Mouse (Mus musculus): ENCODE measurements around the gene Gtpbp3.
A peak's percentile ranks its signal among the peaks of the same experiment; 100 is the strongest.
"Not testable (repeated sequence)": the region's sequence is repeated elsewhere in the genome, so short reads cannot be mapped to it uniquely, and the experiment has no call there.

The Gtpbp3 gene

DNA sequence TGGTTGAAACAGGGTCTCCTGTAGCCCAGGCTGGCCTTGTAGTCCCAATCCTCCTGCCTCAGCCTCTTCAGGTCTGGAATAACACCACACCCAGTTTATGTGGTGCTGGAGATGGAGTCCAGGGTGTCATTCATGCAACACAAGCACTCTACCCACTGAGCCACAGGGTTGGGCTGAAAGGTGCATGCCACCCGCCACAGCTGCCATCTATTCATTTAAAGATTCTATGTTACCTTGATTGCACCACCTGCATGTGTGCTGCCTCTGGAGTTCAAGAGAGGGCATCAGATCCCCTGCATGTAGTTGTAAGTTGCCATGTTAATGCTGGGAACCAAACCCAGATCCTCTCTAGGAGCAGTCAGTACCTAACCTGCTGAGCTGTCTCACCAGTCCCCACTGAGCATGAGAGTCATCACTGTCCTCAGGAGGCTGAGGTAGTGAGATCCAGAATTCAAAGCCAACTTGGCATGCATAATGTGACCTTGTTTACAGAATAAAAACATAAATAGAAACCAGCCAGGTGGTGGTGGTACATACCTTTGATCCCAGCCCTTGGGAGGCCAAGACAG is 9.3 kb downstream of the Gtpbp3 start:
- DNase-seq (ENCODE audit: low read depth, low spot score) = no peak

DNA sequence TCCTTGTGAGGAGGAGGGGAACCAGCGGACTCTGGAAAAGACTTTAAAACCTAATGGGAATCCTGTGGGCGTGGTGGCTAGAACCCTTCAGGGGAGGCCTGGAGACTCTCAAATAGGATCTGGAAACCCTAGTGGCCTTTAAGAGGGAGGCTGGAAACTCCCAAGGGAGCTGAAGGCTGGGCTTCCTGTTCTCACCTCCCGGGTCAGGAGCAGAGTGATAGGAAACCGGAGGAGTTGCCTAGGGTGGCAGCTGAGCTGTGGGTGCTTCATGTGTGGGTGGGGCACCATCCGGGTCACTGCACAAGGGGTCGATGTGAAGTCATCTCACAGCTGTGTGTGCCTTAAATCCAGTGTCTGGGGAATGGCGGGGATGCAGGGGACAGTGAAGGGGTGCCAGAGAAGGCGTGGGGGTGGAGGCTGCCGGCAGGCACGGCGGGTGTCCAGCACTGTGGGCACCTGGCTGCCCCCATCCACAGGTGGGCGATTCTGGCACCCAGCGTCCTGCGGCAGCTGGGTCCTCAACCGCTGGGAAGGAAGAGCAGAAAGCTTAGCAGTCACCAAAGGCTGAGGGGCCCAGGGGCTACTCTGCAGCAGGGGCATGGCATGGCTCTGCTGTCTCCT is 10.1 kb downstream of the Gtpbp3 start:
- DNase-seq (ENCODE audit: low read depth, low spot score) = no peak

DNA sequence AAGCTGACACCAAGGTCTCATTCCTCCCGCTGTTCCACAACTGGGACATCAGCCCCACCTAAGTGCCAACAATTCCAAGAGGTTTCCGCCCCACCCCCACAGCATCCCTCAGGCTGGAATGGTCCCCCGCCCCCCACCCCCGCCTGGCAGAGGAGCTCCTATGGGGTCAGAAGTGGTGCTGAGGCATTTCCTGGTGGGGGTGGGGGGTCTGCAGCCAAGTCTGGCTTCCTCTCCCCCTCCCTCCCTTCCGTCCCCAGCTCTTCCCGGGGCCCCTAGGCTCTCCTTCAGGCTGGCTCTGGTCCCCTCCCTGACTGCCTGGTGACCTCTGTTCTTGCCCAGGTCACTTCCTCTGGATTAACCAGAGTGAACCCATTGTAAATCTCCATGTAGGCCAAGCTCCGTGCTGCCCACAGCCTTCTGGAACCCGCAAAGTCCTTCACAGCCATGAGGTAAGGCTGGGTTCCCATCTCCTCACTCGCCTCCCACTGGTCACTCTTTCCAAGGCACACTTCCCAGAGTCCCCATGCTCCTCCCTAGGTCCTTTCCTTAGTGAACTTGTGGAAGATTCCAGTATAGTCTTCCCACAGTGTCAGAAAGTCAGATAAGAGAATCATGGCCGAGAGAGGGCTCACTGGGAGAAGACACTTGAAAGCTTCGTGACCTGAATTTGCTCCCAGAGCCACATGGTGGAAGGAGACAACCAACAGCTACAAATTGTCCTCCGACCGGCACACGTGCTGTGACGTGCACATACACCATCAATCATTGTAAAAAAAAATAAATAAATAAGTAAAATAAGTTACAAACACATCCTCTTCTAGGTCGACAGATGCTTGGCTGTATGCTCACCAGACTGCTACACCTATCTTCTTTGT is 11.2 kb downstream of the Gtpbp3 start:
- no peak for DNase-seq (ENCODE audit: low read depth, low spot score)

DNA sequence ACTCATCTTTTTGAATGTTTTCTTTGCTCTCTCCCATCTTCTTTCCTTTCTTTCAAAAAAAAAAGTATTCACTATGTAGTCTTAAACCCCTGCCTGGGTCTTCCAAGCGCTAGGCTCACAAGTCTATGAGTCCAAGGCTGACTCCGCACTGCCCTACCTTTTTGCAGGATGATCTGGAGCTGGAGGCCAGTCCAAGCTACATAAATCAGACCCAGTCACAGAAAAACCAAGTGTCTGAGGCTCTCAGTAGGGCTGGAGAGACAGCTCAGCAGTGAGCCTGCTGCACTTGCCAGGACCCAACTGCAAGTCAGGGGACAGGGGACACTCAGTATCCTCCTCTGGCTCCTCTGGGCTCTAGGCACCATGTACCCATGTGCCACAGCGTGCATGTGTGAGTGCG is 16.4 kb downstream of the Gtpbp3 start:
- no peak for DNase-seq (ENCODE audit: low read depth, low spot score)

DNA sequence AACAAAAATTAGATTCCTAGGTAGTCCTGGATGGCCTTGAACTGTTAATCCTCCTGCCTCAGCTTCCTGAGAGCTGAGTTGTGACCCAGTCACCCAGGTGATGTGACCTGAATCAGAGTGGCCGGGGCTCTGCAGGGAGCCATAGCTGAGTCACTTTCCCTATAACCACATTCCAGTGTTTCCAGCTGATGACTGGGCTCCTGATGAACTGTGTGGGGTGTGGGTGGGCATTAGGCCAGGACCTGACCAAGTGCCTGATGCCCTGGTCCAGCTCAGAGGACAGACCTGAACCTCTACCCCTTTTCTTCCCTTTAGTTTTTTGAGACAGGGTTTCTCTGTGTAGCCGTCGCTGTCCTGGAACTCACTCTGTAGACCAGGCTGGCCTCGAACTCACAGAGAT is 17.4 kb downstream of the Gtpbp3 start:
- DNase-seq (ENCODE audit: low read depth, low spot score) = no peak

DNA sequence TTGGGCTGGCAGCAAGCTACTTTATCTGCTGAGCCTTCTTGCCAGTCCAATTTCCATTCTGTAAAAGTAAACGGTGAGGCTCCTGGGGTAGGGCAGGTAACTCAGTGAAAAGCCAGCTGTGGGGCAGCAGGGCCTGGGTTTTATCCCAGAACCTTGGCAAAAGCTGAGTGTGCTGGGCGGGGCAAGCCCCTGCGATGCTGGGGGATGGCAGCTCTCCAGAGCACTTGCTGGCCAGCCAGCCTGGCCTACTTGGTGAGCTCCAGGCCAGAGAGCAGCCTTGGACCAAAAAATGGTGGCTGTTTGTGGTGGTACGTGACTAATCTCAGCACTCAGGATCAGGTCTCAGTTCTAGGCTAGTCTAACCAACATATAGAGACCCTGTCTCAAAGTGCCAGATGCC is 18.1 kb downstream of the Gtpbp3 start:
- no peak for DNase-seq (ENCODE audit: low read depth, low spot score)

DNA sequence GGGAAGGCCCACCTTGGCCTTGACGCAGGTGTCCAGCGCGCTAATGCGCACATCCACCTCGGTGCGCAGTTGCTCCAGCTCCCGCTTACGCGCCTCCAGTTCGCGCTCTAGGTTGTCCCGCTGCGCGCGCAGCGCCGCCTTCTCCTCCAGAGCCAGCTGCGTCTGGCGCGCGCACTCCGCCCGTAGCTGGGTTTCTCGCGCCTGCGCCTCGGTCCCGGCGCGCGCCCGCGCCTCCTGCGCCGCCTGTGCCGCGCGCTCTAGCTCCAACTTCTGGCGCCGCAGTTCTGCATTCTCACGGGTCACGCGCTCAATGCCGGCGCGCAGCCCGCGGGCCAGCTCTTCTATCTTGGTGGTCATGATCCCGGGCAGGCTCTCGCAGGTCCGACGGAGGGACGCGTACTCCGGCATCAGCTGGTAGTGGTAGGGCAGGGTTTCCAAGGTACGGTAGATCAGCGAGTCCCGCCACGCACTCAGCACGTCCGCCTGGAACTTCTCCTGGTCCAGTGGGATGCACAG is 19.7 kb downstream of the Gtpbp3 start:
- peak; percentile 80 for DNase-seq (ENCODE audit: low read depth, low spot score)

DNA sequence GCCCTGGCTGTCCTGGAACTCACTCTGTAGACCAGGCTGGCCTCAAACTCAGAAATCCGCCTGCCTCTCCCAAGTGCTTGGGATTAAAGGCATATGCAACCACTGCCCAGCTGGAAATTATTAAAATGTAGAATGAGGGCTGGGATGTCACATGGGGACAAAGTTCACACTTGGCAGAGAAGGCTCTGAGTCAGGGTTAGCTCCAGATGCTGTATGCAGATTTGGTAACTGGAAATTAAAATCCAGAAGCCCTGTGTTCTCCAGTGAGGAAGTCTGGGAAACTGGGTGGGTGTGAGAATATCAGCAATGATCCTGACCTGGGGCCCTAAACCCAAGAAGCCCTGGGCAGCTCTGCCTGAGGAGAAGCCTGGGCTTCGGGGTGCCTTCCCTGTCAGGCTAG is 21.4 kb downstream of the Gtpbp3 start:
- DNase-seq (ENCODE audit: low read depth, low spot score) = no peak

DNA sequence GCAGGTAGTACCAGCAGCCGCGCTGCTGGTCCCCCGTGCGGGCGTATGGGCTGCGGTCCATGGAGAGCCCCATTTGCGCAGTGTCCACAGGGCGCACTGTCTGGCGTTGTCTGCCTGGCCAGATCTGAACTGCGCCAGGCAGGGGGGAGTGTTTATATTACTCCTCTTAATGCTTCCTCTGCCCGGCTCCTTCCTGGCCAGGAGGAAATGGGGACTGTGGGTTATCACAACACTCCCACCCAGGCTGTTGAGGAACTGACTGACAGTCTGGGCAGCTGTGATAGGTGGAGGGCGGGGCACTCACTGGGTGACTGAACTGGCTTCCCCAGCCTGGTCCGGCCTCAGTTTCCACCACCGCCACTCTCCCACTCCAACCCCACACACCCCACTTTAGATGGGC is 23.7 kb downstream of the Gtpbp3 start, which contains the start of gene Plvap:
TSS of gene Plvap (minus strand) at position 109 of the 400 bp plus-strand sequence.
- no peak for DNase-seq (ENCODE audit: low read depth, low spot score)

DNA sequence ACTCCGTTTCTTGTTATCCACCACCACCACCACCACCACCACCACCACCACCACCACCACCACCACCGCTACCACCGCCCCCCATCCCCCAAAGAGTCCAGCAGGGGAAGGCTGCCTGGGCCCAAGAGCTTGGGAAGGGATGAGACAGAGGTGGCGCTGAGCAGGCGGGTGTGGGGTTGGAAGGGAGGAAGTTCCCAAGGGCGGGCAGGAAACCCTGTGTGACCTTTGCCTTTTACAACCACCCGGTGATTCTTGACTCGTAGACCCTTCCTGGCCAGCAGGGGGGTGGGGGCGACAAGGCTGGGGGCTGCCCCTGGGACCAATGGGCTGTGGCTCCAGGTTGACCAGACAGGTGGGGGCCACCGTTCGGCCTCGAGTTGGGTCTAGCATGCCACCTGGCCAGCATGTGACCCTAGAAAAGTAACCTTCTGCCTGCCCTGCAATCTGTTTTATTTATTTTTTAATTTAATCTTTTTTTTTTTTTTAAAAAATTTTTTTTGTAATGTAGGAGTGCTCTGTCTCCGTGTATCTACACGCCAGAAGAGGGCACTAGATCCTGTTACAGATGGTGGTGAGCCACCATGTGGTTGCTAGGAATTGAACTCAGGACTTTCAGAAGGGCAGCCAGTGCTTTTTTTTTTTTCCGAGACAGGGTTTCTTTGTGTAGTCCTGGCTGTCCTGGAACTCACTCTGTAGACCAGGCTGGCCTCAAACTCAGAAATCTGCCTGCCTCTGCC is 25.3 kb downstream of the Gtpbp3 start:
- DNase-seq (ENCODE audit: low read depth, low spot score) = no peak

DNA sequence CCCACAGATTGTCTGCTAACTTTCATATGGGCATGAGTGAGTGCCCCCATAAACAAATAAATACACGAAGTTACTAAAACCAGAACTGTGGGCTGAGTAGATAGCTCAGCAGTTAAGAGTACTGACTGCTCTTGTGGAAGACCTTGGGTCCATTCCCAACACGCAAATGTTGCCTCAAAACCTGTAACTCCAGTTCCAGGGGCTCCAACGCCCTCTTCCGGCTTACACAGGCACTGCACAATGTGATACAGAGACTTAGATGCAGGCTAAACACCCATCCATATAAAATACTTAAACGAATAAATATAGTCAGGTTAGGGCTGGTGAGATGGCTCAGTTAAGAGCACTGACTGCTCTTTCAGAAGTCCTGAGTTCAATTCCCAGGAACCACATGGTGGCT is 27.1 kb downstream of the Gtpbp3 start:
- DNase-seq (ENCODE audit: low read depth, low spot score) = no peak

DNA sequence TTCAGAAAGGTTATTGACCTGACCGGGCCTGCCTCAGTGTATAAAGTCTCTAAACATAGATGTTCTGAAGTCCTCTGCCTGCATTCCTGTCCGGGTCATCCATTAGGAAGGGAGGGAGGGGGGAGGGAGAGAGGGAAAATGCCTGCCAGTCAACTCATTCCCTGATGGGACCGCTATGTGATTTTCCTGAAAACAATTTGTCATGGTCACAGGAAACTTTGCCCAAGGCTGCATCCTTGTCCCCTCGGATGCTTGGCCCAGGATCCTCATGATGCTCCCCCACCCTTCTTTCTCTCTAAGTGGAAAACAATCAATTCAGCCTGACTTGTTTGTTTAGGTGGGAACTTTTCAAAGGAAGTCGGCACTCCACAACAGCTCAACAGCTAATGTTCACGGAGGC is 28.9 kb downstream of the Gtpbp3 start:
- no peak for DNase-seq (ENCODE audit: low read depth, low spot score)

DNA sequence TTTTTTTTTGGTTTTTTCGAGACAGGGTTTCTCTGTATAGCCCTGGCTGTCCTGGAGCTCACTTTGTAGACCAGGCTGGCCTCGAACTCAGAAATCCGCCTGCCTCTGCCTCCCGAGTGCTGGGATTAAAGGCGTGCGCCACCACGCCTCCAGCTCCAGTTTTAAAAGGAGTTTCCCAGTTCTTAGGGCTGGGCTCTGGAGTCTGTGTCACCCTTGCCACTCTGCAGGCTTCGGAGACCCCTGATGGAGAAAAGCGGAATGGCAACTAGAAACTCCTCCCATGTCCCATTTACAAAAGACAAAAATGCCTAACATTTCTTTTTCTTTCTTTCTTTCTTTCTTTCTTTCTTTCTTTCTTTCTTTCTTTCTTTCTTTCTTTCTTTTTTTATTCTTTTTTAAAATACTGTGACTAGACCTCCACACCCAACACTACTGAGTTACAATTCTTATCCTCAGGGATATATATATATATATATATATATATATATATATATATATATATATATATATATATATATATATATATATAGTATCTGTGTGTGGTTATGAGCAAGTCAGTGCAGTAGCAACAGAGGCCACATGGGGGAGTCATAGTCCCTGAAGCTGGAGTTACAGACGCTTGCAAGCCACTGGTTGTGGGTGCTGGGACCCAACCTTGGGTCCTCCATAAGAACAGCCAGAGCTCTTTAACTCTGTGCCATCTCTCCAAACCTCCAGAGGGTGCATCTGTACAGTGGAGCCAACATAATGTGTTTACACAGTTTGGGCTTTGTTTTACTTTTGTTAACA is 31.3 kb downstream of the Gtpbp3 start:
- DNase-seq (ENCODE audit: low read depth, low spot score) = not testable (repeated sequence)

DNA sequence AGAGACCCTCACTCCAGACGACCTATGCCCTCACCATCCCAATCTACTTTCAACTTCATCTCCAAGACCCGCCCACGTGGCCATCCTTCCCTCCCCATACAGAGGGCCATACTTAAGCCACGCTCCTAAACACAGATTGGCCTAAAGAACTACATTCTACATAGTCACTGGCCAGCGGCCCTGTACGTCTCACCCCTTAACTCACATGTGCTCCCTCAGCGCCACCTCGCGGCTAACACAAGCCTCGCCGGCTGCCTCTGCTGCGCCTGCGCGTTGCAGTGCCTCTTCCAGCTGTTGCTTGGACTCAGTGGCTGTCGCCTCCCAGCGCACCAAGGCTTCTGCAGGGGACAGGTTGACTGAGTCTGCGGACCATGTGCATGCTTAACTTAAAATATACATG is 33.7 kb downstream of the Gtpbp3 start:
- DNase-seq (ENCODE audit: low read depth, low spot score) = peak; percentile 85

DNA sequence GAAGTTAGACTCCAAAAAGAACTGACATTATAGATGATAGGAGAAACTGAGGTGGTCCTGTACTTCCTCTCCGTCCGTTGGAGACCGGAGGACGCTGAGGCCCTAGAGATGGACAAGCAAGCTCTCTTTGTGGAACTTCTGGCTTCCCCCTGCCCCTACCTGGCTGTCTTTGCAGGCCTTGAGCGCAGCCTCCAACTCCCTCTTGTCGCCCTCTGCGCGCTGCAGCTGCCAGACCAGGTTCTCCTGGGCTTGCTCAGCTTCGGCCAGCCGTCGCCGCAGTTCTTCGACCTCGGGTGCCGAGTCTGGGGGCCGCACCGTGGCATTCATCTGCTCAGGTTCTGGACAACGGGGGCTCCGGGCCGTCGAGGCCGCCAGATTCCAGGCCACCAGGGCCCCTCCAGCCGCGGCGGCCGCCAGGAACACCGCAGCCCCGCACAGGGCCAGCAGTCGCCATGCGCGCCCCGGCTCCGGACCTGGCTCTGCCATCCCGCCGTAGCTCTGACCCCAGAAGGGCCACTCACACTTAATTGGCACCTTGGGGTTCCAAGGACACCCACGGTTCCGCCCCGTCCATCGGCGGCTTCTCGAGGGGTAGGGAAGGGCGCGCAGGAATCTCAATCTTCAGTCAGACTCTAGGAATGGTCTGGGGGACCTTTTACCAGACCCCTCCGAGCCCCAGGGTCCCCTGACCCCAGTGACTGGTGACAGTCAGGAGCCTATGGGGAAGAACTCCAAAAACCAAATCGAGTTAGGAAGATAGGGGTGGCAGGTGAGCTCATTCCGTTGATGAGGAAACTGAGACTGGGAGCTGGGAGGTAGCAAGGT is 37.5 kb downstream of the Gtpbp3 start, which contains the start of gene Ccdc194:
TSS of gene Ccdc194 (minus strand) at position 486 of the 825 bp plus-strand sequence.
- no peak for DNase-seq (ENCODE audit: low read depth, low spot score)

DNA sequence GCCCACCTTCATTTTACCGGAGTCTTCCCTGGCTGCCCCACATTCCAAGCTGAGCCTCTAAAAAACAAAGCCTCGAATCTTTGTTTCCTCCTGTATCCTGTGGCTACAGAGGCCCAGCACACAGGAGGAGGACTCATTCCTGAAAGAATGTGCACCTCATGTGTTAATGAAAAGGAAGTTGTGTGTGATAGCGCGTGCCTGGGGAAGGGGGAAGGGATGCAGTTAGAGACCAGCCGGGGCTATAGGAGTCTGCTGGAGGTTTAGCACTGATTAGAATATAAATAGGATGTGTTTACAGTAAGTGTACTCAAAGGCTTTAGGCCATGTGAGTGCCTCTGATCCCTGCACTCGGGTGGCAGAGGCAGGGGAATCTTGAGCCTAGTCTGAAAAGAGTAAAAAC is 38.4 kb downstream of the Gtpbp3 start:
- DNase-seq (ENCODE audit: low read depth, low spot score) = no peak

DNA sequence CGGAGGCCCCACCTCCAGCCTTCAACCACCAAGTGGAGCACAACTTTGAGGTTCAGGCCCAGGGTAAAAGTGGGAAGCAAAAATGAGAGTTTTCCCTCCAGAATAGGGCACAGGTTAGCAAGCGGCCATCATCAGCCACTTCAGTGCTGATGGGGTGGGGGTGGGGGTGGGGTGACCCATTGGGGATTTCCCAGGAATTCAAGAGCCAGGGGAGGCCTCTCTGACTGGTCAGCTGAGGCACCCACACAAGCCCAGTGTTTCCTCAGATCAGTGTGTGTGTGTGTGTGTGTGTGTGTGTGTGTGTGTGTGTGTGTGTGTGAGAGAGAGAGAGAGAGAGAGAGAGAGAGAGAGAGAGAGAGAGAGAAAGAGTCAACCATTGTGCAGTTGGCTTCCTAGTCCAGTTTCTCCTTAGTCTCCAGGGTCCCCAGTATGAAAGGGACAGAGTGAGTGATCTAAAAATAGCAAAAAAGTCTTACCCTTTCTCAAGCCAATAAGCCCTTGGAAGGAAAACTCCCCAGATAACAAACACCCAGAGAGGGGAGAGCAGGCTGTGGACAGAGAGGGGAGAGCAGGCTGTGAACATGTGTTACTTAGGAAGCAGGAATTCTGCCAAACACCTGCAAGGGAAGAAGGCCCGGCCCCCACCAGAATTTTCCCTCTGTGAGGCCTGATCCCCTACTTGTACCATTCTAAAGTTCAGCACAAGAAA is 39.4 kb downstream of the Gtpbp3 start:
- DNase-seq (ENCODE audit: low read depth, low spot score) = no peak

DNA sequence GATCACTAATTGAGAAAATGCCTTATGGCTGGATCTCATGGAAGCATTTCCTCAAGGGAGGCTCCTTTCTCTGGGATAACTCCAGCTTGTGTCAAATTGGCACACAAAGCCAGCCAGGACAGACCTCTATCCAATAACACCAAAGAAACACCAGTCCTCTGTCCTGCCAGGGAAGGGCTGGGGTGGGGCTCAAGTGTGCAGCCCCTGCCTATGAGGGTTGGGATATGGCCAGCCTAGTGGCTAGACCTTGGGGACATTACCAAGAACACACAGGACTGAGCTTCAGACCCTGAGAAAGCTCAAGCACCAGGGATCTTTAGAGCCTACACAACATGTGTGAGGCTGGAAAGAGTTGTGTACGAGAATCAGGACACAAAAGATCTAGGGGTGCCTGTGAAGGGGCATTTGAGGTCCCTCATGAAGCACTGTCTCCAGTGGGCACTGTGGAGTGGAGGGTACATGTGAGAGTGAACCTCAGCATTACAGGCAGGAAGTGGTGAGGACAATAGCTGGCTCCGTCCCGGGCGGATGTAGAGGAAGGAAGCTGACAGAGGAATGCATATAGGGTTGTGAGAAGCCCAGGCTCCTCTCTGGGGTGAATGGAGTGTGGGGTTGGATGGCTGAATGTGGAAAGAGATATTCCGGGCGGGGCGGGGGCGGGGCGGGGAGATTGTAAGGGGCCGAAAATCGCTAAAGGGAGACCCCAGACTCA is 40.6 kb downstream of the Gtpbp3 start:
- DNase-seq (ENCODE audit: low read depth, low spot score) = no peak
